Mouse (Mus musculus): ENCODE data around the gene Gm17332.
"Not testable (repeated sequence)": the region's sequence is repeated elsewhere in the genome, so short reads cannot be mapped to it uniquely, and the experiment has no call there.

Gene Gm17332

GRCm38 (mm10) chr11:31182362-31182761 is at the start of gene Gm17332:
Gene Gm17332, minus strand, starts transcription at chr11:31182462.
- DNase-seq (ENCODE audit: low spot score), result no peak

GRCm38 (mm10) chr11:31229966-31230365 is 47.7 kb upstream of the Gm17332 start:
- no peak for DNase-seq (ENCODE audit: low spot score)

DNA sequence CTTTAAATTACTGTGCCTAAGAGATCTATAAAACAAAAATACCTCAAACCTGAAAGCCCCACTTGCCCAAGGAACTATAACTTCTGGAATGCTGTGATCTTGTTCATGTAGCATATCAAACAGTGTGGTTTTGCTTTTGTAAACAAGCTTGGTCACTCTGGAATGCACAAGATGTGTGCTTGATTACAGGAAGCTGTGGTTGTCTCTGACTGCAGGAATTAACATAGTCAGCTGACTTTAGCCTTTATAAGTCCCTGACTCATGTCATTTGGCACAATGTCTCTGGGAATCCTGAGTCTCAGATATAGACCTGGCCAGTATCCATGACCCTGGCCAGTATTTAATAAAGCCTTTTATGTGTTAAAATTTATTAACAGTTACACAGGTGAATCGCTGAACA is 43.1 kb upstream of the Gm17332 start:
- DNase-seq (ENCODE audit: low spot score), result no peak

DNA sequence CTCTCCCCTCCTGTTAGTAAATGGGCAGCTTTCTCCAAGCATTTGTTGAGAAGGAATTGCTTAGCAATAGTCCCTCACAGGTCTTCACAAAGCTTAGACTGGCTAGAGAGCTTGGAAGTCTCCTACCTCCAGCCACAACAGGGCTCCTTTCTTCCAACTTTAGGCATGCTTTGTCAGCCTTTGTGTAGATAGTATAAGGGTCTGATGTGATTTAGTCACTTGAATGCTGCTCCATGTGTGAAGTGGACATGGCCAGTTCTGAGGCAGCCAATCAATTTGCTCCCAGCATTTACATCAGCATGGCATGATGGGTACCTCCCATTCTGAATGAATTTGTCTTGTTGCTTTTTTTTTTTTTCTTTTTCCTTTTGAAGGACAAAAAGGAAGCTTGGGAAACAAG is 35.7 kb upstream of the Gm17332 start:
- DNase-seq (ENCODE audit: low spot score), result no peak

- DNase-seq (ENCODE audit: low spot score), result no peak
Measured at GRCm38 (mm10) chr11:31195621-31196363, 13.5 kb upstream of the Gm17332 start.

GRCm38 (mm10) chr11:31194761-31195160 is 12.5 kb upstream of the Gm17332 start:
- no peak for DNase-seq (ENCODE audit: low spot score)

GRCm38 (mm10) chr11:31170052-31170646 is 12.1 kb downstream of the Gm17332 start:
- no peak for DNase-seq (ENCODE audit: low spot score)

DNA sequence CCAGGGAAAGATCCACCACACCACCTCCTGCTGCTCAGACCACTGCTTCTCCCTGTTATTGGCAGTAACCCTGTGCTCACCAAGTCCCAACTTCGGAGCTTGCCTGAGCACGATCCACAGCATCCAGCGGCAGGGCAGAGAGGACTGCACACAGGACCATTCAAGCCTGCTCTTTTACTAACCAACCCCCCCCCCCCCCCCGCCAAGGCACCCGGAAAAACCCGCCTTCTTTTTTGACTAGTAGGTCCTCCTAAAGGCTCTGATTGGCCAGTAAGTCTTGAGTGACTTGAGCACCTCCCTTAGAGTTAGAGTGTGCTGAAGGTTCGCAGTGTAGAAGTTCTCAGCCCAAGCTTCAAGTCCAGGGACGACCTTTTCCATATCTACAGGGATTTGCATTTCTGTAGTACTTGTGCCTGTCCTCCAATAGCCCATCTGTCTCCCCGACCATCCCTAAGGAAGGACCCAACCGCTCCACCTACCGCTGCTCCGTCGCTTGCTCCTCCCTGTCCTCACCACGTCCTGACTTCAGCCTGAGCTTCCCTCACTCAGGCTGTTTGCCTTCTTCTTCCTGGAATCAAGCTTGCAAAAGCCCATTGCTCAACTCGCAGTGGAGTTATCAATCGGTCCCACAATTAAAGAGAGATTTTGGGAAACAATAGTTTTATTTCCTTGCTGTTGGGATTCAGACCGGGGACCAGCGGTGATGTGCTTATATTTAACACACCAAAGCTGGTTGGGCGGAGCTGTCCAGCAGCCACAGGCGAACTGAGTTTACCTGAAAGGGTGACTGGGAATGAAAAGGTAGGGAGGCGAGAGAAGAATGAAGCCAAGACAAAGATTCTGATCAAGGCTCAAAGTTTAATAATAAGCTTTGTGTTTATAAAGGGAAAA is 12.9 kb downstream of the Gm17332 start:
- DNase-seq (ENCODE audit: low spot score), result no peak

GRCm38 (mm10) chr11:31168831-31169160 is 13.5 kb downstream of the Gm17332 start:
- DNase-seq (ENCODE audit: low spot score), result no peak

GRCm38 (mm10) chr11:31157021-31157420 is 25.2 kb downstream of the Gm17332 start:
- no peak for DNase-seq (ENCODE audit: low spot score)

DNA sequence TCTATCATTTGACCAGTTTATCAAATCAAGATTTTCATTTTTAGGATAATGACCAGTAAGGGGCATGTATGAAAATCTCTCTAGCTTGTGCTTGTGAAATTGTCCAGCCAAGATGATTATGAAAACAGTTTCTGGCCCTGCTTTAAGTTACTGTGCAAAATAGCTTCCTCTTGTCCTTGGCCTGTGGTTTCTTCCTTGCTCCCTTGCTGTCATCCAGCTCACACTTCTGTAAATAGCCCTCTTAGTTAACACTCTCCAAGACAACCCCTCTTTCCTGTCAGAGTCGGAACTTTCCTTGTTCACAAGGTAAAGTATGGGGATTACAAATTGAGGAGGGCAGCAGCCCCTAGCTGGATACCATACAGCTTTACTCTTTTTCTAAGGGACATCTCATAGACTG is 43.9 kb downstream of the Gm17332 start:
- DNase-seq (ENCODE audit: low spot score), result not testable (repeated sequence)

DNA sequence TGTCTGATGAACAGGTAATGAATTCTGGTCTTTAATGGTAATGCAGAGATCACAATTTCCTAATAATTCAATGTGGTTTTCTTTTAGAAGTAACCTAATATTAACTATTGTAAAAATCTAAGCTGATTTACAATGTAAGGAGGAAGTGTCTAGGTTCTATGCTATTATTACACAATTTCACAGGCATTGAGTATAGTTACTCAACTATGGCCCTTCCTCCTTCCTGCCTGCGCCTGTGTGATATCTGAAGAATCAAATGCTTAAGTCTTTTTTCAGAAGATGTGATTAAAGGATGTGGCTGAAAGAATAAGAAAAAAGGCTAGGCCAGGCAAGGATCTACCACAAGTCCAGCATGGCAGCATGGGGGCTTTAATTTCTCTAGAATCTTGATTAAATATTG is 47.4 kb downstream of the Gm17332 start:
- DNase-seq (ENCODE audit: low spot score), result not testable (repeated sequence)

DNA sequence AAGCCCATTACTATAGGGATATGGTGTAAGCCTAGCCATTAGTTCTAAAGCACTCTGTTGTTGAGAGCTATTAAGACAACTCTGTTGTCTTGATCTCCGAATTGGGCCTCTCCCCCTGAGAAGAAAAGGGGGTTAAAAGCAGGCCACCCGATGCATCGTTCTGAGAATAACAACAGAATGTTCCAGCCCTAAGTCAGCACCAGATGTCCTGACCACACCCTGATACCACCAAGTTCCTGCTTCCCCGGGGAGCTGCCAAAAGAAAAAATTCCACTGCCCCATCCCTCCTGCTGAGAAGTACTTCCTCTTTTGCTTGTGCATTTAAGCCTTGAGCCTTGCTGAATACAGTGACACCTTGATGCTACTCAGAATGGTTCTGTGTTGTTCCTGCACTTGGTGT is 48.5 kb downstream of the Gm17332 start:
- not testable (repeated sequence) for DNase-seq (ENCODE audit: low spot score)
